Comparison of ENCODE assay signal across 8 mouse cellular contexts in the genomic region with DNA sequence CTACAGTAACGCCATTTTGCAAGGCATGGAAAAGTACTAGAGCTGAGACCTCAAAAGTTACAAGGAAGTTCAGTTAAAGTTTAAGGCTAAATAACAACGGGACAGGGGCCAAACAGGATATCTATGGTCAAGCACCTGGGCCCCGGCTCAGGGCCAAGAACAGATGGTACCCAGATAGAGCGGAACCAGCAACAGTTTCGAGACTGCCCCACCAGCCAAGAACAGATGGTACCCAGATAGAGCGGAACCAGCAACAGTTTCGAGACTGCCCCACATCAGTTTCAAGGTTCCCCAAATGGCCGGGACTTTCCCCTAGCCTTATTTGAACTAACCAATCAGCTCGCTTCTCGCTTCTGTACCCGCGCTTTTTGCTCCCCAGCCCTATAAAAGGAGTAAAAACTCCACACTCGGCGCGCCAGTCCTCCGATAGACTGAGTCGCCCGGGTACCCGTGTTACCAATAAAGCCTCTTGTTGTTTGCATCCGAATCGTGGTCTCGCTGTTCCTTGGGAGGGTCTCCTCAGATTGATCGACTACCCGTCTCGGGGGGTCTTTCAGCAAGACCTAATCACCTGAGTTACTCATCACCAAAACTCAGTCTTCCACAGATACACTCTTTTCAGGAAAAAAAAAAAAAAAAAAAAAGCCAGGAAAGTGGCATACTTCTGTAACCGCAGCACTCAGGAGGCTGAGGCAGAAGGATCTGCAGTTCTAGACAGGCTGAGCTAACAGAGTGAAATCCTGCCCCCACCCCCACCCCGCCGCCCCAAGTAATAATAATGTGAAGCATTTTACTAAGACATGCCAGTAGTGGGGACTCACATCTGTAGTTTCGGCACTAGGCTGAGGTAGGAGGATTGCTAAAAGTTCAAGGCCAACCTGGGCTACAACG. TPM values are rescaled to one million over a fixed set of nuclear protein-coding genes. Genes with fewer than 3 reads are reported as not detected.
DNase-seq lines count a peak whose midpoint lies in the region; ATAC-seq and TF ChIP-seq lines count a peak whose summit lies in the region.

No protein-coding gene starts in this region.

- H3K4me1 ChIP-seq in erythroblast, embryonic 14.5 days (ENCODE audit: control insufficient read depth), result peaks cover 63% of the 10 kb centered on the region
- H3K4me1 ChIP-seq in stomach, postnatal 0 days (replicated peaks; ENCODE audit: control insufficient read depth, insufficient read depth), result no peaks in the 10 kb centered on the region

- H3K9ac ChIP-seq in stomach, postnatal 0 days (ENCODE audit: low read length), result no peak overlapping the region

- TF ChIP-seq CTCF in stomach, postnatal 0 days (IDR thresholded peaks at IDR 0.05; ENCODE audit: low read depth), result no peak

- intact Hi-C loops in heart, postnatal 10 days (cut with DNase I), result no loop called here

- no peaks in the 10 kb centered on the region for H3K27me3 ChIP-seq in erythroblast, embryonic 14.5 days (ENCODE audit: control insufficient read depth)
- no peaks in the 10 kb centered on the region for H3K27me3 ChIP-seq in stomach, postnatal 0 days (ENCODE audit: control insufficient read depth, insufficient read depth, low read length)

- TF ChIP-seq EP300 in stomach, postnatal 0 days (optimal IDR thresholded peaks at IDR 0.05), result no peak

- 87% methylated on average over 30 of the region's 30 CpGs for WGBS in stomach, postnatal 0 days

- peak; percentile 50 for ATAC-seq in megakaryocyte-erythroid progenitor cell, adult 5-6 weeks (replicated peaks; ENCODE audit: low FRiP score, low TSS enrichment, poor library complexity, severe bottlenecking)
- no peak for ATAC-seq in stomach, postnatal 0 days (ENCODE audit: low FRiP score, low TSS enrichment)

- H3K27ac ChIP-seq in stomach, postnatal 0 days (replicated peaks), result no peak overlapping the region; the same call in 1 of the 2 replicates

- no peaks in the 10 kb centered on the region for H3K9me3 ChIP-seq in erythroblast, embryonic 14.5 days (ENCODE audit: control insufficient read depth, low read length)
- H3K9me3 ChIP-seq in stomach, postnatal 0 days (ENCODE audit: control insufficient read depth, low read length), result no peaks in the 10 kb centered on the region

- H3K4me3 ChIP-seq in erythroblast, embryonic 14.5 days (replicated peaks), result peak overlapping the region; percentile 95
- H3K4me3 ChIP-seq in stomach, postnatal 0 days (ENCODE audit: low read depth, low read length), result peak overlapping the region; percentile 87; the same call in 1 of the 2 replicates

- H3K36me3 ChIP-seq in erythroblast, embryonic 14.5 days (ENCODE audit: control insufficient read depth), result peaks cover 63% of the 10 kb centered on the region
- no peaks in the 10 kb centered on the region for H3K36me3 ChIP-seq in stomach, postnatal 0 days (ENCODE audit: control insufficient read depth, insufficient read depth, low read length)

- H3K4me2 ChIP-seq in stomach, postnatal 0 days (replicated peaks; ENCODE audit: low read depth), result peak overlapping the region; percentile 65

- DNase-seq in adrenal gland, adult (ENCODE audit: inconsistent age in 2 of 2, low spot score in 1 of 2), result peak; percentile 82
- no peak for DNase-seq in adrenal gland, postnatal 4 days (ENCODE audit: low spot score in 2 of 2)
- DNase-seq in adrenal gland, adult 8-10 months, result peak; percentile 51
- DNase-seq in heart, postnatal 10 days, result peak; percentile 53 to 54
- peak; percentile 29 to 48 for DNase-seq in kidney, postnatal 4 days
- peak; percentile 28 for DNase-seq in stomach, postnatal 0 days (ENCODE audit: low spot score)

RNA-seq across cellular contexts. Expression of a gene that starts 2.0 kb away (rescaled TPM):
- total RNA-seq in adrenal gland, postnatal 4 days (2021), result 100 to 1,000 TPM; 413 to 434 TPM
- 100 to 1,000 TPM; 566 to 814 (median 738) TPM for total RNA-seq in adrenal gland, adult 8-10 months (2022)
- polyA plus RNA-seq in erythroblast, embryonic 14.5 days (2012), result 13.2 and 20.3 TPM in 2 replicates
- 100 to 1,000 TPM; 327 to 358 TPM for total RNA-seq in heart, postnatal 10 days (2021)
- 438 and 460 TPM in 2 replicates for total RNA-seq in megakaryocyte-erythroid progenitor cell, adult 5-6 weeks (2014; fragmentation: Nextera tagmentation)
- 469 and 531 TPM in 2 replicates for total RNA-seq in megakaryocyte-erythroid progenitor cell, adult 5-6 weeks (2017)
- 35.8 and 36.4 TPM in 2 replicates for polyA plus RNA-seq in stomach, postnatal 0 days (2015; fragmentation: Nextera tagmentation; extraction: Ambion mirVana)

RNA-seq across cellular contexts. Expression of a gene that starts 15.3 kb away (rescaled TPM):
- total RNA-seq in adrenal gland, postnatal 4 days (2021), result 10 to 100 TPM; 67.4 to 72.8 TPM
- 10 to 100 TPM; 37.6 to 60.4 (median 57.4) TPM for total RNA-seq in adrenal gland, adult 8-10 months (2022)
- polyA plus RNA-seq in erythroblast, embryonic 14.5 days (2012), result 136 and 157 TPM in 2 replicates
- 100 to 1,000 TPM; 177 to 195 TPM for total RNA-seq in heart, postnatal 10 days (2021)
- total RNA-seq in megakaryocyte-erythroid progenitor cell, adult 5-6 weeks (2014; fragmentation: Nextera tagmentation), result 92.1 and 105 TPM in 2 replicates
- total RNA-seq in megakaryocyte-erythroid progenitor cell, adult 5-6 weeks (2017), result 38.2 and 70.3 TPM in 2 replicates
- polyA plus RNA-seq in stomach, postnatal 0 days (2015; fragmentation: Nextera tagmentation; extraction: Ambion mirVana), result 60.9 and 66.3 TPM in 2 replicates

RNA-seq across cellular contexts. Expression of a gene that starts 40.8 kb away (rescaled TPM):
- 10 to 100 TPM; 27.9 to 30.5 TPM for total RNA-seq in adrenal gland, postnatal 4 days (2021)
- 10 to 100 TPM; 26.8 to 38.6 (median 31.5) TPM for total RNA-seq in adrenal gland, adult 8-10 months (2022)
- polyA plus RNA-seq in erythroblast, embryonic 14.5 days (2012), result 1.2 TPM in 2 replicates
- 10 to 100 TPM; 13.6 to 14.2 TPM for total RNA-seq in heart, postnatal 10 days (2021)
- total RNA-seq in megakaryocyte-erythroid progenitor cell, adult 5-6 weeks (2014; fragmentation: Nextera tagmentation), result 15.6 and 27.3 TPM in 2 replicates
- total RNA-seq in megakaryocyte-erythroid progenitor cell, adult 5-6 weeks (2017), result 9.0 and 10.9 TPM in 2 replicates
- 19.9 and 20.8 TPM in 2 replicates for polyA plus RNA-seq in stomach, postnatal 0 days (2015; fragmentation: Nextera tagmentation; extraction: Ambion mirVana)

Comparison
In these comparisons a context has a peak if more than half of its experiments do, and no peak if none do; other contexts are left out.
1. DNase-seq: peak in adrenal gland, adult (2 of 2), adrenal gland, adult 8-10 months (single experiment), heart, postnatal 10 days (2 of 2), kidney, postnatal 4 days (2 of 2) and stomach, postnatal 0 days (single experiment); none in adrenal gland, postnatal 4 days (0 of 2).